Comparison of ENCODE assay signal across 15 mouse cellular contexts in the genomic region with DNA sequence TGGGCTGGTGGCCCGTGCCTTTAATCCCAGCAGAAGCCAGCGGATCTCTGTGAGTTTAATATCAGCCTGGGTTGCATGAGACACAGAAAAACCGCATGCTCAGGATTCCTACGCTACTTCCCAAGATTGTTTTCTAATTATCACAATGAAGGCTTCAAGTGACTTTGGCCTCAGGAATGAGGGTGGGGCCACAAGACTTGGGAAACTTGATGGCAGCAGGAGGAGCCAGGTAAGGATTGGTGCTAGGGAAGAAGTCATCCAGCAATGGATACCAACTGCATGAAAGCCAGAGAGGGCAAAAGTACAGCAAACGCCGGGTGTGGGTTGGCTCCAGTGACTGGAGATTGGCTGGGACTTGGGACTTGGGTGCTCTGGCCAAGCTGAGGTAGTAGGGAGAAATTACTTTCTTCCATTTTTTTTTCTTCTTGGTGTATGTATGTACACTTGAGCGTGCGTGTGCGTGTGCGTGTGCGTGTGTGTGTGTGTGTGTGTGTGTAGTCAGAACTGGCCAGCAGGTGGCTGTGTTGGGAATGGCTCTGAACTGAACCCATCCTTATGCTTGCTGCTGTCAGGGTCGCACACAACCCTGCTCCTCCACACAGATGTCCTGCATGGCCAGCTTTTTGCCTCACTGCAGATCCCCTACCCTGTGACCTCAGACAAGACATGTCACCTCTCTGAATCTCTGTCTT. TPM values are rescaled to one million over a fixed set of nuclear protein-coding genes. Genes with fewer than 3 reads are reported as not detected.
DNase-seq lines count a peak whose midpoint lies in the region; ATAC-seq and TF ChIP-seq lines count a peak whose summit lies in the region.
"Had no signal": no experiment of that assay in that cellular context is flagged by ENCODE, and none has a peak within 500 bp of the region (broad histone marks: within the 10 kb centered on the region; RNA-seq: fewer than 3 reads in every experiment).

No protein-coding gene starts in this region.

- peak; percentile 9 to 55 for DNase-seq in kidney, postnatal 25 days
- peak; percentile 95 for DNase-seq in ZHBTc4 (ENCODE audit: low read depth, low spot score)
- DNase-seq in lung, postnatal 25 days (ENCODE audit: low spot score): peak; percentile 21
- DNase-seq in embryo, embryonic 9.5 days (ENCODE audit: extremely low spot score): no peak
- DNase-seq in heart, postnatal 25 days (ENCODE audit: low spot score): no peak
- DNase-seq: cerebellum, adult 11-12 months; heart, postnatal 4 days; thymus, adult 18-20 months had no signal

- intact Hi-C loops in heart, postnatal 25 days (cut with DNase I): no loop called here

- no peak overlapping the region for H3K9ac ChIP-seq in kidney, embryonic 16.5 days (replicated peaks; ENCODE audit: low read length)
- no peak overlapping the region for H3K9ac ChIP-seq in ES-Bruce4 (ENCODE audit: low read depth, poor library complexity, severe bottlenecking)
- H3K9ac ChIP-seq: limb, embryonic 13.5 days; midbrain, embryonic 13.5 days had no signal

- no peak overlapping the region for H3K4me3 ChIP-seq in kidney, embryonic 16.5 days (ENCODE audit: low read length)
- H3K4me3 ChIP-seq in ES-Bruce4 (ENCODE audit: low read depth, low read length): no peak overlapping the region
- H3K4me3 ChIP-seq: layer of hippocampus, adult 2 months; left cerebral cortex, adult 2 months; limb, embryonic 13.5 days; midbrain, embryonic 13.5 days had no signal

- no peak for TF ChIP-seq EP300 in ES-Bruce4 (IDR thresholded peaks at IDR 0.05; ENCODE audit: insufficient read depth, low read depth, low read length)

- 90% methylated on average over 12 of the region's 12 CpGs for WGBS in kidney, embryonic 16.5 days

- no peak overlapping the region for H3K27ac ChIP-seq in kidney, embryonic 16.5 days (ENCODE audit: low read length)
- H3K27ac ChIP-seq in ES-Bruce4 (ENCODE audit: insufficient read depth, low read length): peak overlapping the region; percentile 37; the same call in 1 of the 2 replicates
- H3K27ac ChIP-seq: layer of hippocampus, adult 2 months; left cerebral cortex, adult 2 months; limb, embryonic 13.5 days; midbrain, embryonic 13.5 days had no signal

- TF ChIP-seq CTCF in ES-Bruce4 (IDR thresholded peaks at IDR 0.05; ENCODE audit: low read depth, low read length): peak; percentile 12

- H3K27me3 ChIP-seq in kidney, embryonic 16.5 days (ENCODE audit: insufficient read depth, low read length): no peaks in the 10 kb centered on the region
- no peaks in the 10 kb centered on the region for H3K27me3 ChIP-seq in ES-Bruce4 (ENCODE audit: control insufficient read depth, insufficient read depth, low read length, poor library complexity, severe bottlenecking)
- H3K27me3 ChIP-seq: limb, embryonic 13.5 days; midbrain, embryonic 13.5 days had no signal

- no peak for ATAC-seq in kidney, embryonic 16.5 days (ENCODE audit: low FRiP score, low TSS enrichment)
- ATAC-seq: midbrain, embryonic 13.5 days had no signal

- peaks cover 12% of the 10 kb centered on the region; the same call in 1 of the 2 replicates for H3K36me3 ChIP-seq in kidney, embryonic 16.5 days (ENCODE audit: insufficient read depth, low read length)
- H3K36me3 ChIP-seq in ES-Bruce4 (ENCODE audit: control insufficient read depth, insufficient read depth, low read length, poor library complexity, severe bottlenecking): no peaks in the 10 kb centered on the region
- H3K36me3 ChIP-seq: midbrain, embryonic 13.5 days had no signal

- no peak for TF ChIP-seq POLR2A in ES-Bruce4 (IDR thresholded peaks at IDR 0.05; ENCODE audit: insufficient read depth, low read length)

- H3K4me2 ChIP-seq in kidney, embryonic 16.5 days (replicated peaks; ENCODE audit: low read depth, low read length): no peak overlapping the region
- H3K4me2 ChIP-seq: heart, embryonic 11.5 days; limb, embryonic 13.5 days; midbrain, embryonic 13.5 days had no signal

- H3K9me3 ChIP-seq in kidney, embryonic 16.5 days (ENCODE audit: low read length): no peaks in the 10 kb centered on the region
- no peaks in the 10 kb centered on the region for H3K9me3 ChIP-seq in ES-Bruce4 (replicated peaks; ENCODE audit: control insufficient read depth, insufficient read depth, low read length, poor library complexity, severe bottlenecking)
- H3K9me3 ChIP-seq: limb, embryonic 13.5 days; midbrain, embryonic 13.5 days had no signal

- no peaks in the 10 kb centered on the region for H3K4me1 ChIP-seq in kidney, embryonic 16.5 days (ENCODE audit: insufficient read depth, low read length)
- H3K4me1 ChIP-seq in ES-Bruce4 (ENCODE audit: control insufficient read depth, insufficient read depth, low read length): no peaks in the 10 kb centered on the region
- H3K4me1 ChIP-seq: limb, embryonic 13.5 days; midbrain, embryonic 13.5 days had no signal

RNA-seq across cellular contexts. Expression of a gene that starts 5.5 kb away (rescaled TPM):
- polyA plus RNA-seq in kidney, embryonic 16.5 days (2015; fragmentation: Nextera tagmentation; extraction: Ambion mirVana): 52.6 and 55.8 TPM in 2 replicates
- 52.3 and 57.4 TPM in 2 replicates for polyA plus RNA-seq in ES-Bruce4 (2011; ENCODE audit: insufficient read depth, insufficient read length, low read depth, missing spikeins)
- total RNA-seq in heart, postnatal 25 days (2021): 10 to 100 TPM; 14.5 to 20.5 TPM

RNA-seq across cellular contexts. Expression of a gene that starts 19.5 kb away (rescaled TPM):
- 10.6 and 10.7 TPM in 2 replicates for polyA plus RNA-seq in kidney, embryonic 16.5 days (2015; fragmentation: Nextera tagmentation; extraction: Ambion mirVana)
- polyA plus RNA-seq in ES-Bruce4 (2011; ENCODE audit: insufficient read depth, insufficient read length, low read depth, missing spikeins): 11.7 and 11.9 TPM in 2 replicates
- 1 to 10 TPM; 7.3 to 7.6 TPM for total RNA-seq in heart, postnatal 25 days (2021)

RNA-seq across cellular contexts. Expression of a gene that starts 32.4 kb away (rescaled TPM):
- 169 and 183 TPM in 2 replicates for polyA plus RNA-seq in kidney, embryonic 16.5 days (2015; fragmentation: Nextera tagmentation; extraction: Ambion mirVana)
- polyA plus RNA-seq in ES-Bruce4 (2011; ENCODE audit: insufficient read depth, insufficient read length, low read depth, missing spikeins): 25.2 and 30.5 TPM in 2 replicates
- total RNA-seq in heart, postnatal 25 days (2021): 10 to 100 TPM; 44.6 to 45.6 TPM

RNA-seq across cellular contexts. Expression of a gene that starts 32.7 kb away (rescaled TPM):
- 0.46 and 0.71 TPM in 2 replicates for polyA plus RNA-seq in kidney, embryonic 16.5 days (2015; fragmentation: Nextera tagmentation; extraction: Ambion mirVana)
- 21.5 and 23.5 TPM in 2 replicates for polyA plus RNA-seq in ES-Bruce4 (2011; ENCODE audit: insufficient read depth, insufficient read length, low read depth, missing spikeins)
- under 1 TPM; 0.28 to 0.49 TPM for total RNA-seq in heart, postnatal 25 days (2021)

RNA-seq across cellular contexts. Expression of a gene that starts 46.9 kb away (rescaled TPM):
- 21.9 and 23.9 TPM in 2 replicates for polyA plus RNA-seq in kidney, embryonic 16.5 days (2015; fragmentation: Nextera tagmentation; extraction: Ambion mirVana)
- 16.1 and 19.1 TPM in 2 replicates for polyA plus RNA-seq in ES-Bruce4 (2011; ENCODE audit: insufficient read depth, insufficient read length, low read depth, missing spikeins)
- total RNA-seq in heart, postnatal 25 days (2021): 10 to 100 TPM; 48.0 to 52.3 TPM

Comparison
In these comparisons a context has a peak if more than half of its experiments do, and no peak if none do; other contexts are left out.
1. DNase-seq: peak in kidney, postnatal 25 days (2 of 2), ZHBTc4 (single experiment) and lung, postnatal 25 days (single experiment); none in embryo, embryonic 9.5 days (single experiment) and heart, postnatal 25 days (single experiment).